Mouse (Mus musculus) embryonic facial prominence, embryonic 13.5 days (tissue): ENCODE data around the gene Bco2. TPM values are rescaled to one million over a fixed set of nuclear protein-coding genes. Genes with fewer than 3 reads are reported as not detected.

Experiments used
- ATAC-seq: fragments of 200-750 bp; cut with Nextera tagmentation; 2 replicates; pipeline ENCODE4 v1.8.0; 2017; ENCODE audit warnings: low read depth; ENCODE audit not compliant: insufficient number of reproducible peaks, insufficient read depth, low FRiP score, low TSS enrichment
- H3K27ac ChIP-seq: fragments of 300-500 bp; sonication (generic); 2 replicates; pipeline ENCODE4 v1.5.1; 2015; ENCODE audit warnings: moderate library complexity, mild to moderate bottlenecking, inconsistent platforms
- H3K27me3 ChIP-seq: fragments of 300-500 bp; sonication (generic); 2 replicates; pipeline ENCODE4 v1.6.1; 2015; ENCODE audit warnings: mild to moderate bottlenecking, inconsistent platforms
- H3K36me3 ChIP-seq: fragments of 300-500 bp; sonication (generic); 2 replicates; pipeline ENCODE4 v1.6.1; 2015; ENCODE audit warnings: mild to moderate bottlenecking, inconsistent platforms
- H3K4me1 ChIP-seq: fragments of 300-500 bp; sonication (generic); 2 replicates; pipeline ENCODE4 v1.6.1; 2015; ENCODE audit warnings: inconsistent platforms
- H3K4me2 ChIP-seq: fragments of 300-500 bp; sonication (generic); 2 replicates; pipeline ENCODE4 v1.6.1; 2015; ENCODE audit warnings: moderate library complexity, mild to moderate bottlenecking, inconsistent platforms
- H3K4me3 ChIP-seq: fragments of 300-500 bp; sonication (generic); 2 replicates; pipeline ENCODE4 v1.5.1; 2015; ENCODE audit warnings: mild to moderate bottlenecking, inconsistent platforms
- H3K9ac ChIP-seq: fragments of 300-500 bp; sonication (generic); 2 replicates; pipeline ENCODE4 v1.6.1; 2015; ENCODE audit warnings: mild to moderate bottlenecking, inconsistent platforms
- H3K9me3 ChIP-seq: fragments of 300-500 bp; sonication (generic); 2 replicates; pipeline ENCODE4 v1.6.1; 2016; ENCODE audit warnings: inconsistent platforms
- WGBS: fragments of 180-500 bp; shearing (Covaris S2); methylation state at CpG from one replicate; pipeline ENCODE4 v1.1.7; 2015; ENCODE audit warnings: mixed read lengths; 5-methylcytosine and 5-hydroxymethylcytosine counted together
- polyA plus RNA-seq: library from polyadenylated mRNA; unstranded; fragments of >200 nt; fragmentation: Nextera tagmentation; extraction: Ambion mirVana; gene quantifications from 2 replicates; pipeline ENCODE4 v1.2.1, GENCODE M21; 2015

The Bco2 gene
- polyA plus RNA-seq, 1 experiment from 2014 or later, result 0.15 TPM

DNA sequence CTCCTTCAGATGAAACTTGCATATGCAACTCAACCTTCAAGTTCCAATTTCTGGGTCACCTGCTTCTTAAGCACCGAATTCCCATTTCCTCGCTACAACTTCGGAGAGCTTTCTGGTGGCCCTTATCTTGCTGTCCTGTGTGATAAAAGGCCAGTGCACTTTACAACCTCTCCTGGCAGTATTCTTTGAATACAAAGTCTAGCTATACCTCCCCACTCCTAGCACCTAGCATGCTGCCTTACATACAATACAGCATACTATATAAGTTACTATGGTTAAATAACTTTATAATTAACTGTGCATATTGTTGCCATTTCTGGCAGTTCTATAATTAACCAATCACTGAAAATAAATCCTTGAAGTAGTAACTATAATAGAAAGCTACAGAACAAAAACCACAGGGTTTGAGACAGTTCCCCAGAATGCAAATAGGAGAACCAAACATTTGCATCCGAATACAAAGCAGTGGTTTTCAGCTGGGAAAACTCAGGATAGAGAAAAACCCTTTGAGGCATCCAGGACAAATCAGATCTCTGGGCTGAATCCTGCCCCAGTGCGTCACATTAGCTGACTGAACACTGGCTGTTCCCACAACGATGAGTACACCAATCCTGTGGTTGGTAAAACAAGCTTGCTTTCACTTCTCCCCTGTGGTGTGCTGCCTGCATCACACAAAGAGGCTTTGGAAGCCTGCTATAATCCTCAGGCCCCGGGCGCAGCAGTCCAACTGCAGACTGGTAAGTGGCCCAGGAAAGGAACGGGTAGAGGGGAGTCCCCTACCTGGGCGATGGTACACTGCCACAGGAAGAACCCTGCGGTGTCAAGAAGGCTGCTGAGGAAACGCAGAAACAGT, 514 bp downstream of the Bco2 start, which contains the start of gene Il18:
Il18 (plus strand) TSS at position 587 of the 853 bp plus-strand sequence.
- no peaks in the 10 kb centered on the region for H3K27me3 ChIP-seq
- no peak for ATAC-seq
- no peaks in the 10 kb centered on the region for H3K36me3 ChIP-seq
- peak within 1 kb of the TSS; percentile 64; the same call in 1 of the 2 replicates for H3K9ac ChIP-seq
- H3K9me3 ChIP-seq, result no peaks in the 10 kb centered on the region
- peak within 1 kb of the TSS; percentile 57 for H3K4me2 ChIP-seq
- peak within 1 kb of the TSS; percentile 27 for H3K4me3 ChIP-seq
- 25% methylated on average over 12 of the region's 12 CpGs for WGBS
- H3K4me1 ChIP-seq, result peaks cover 8% of the 10 kb centered on the region; the same call in 1 of the 2 replicates
- H3K27ac ChIP-seq, result 0 out of 2 replicates have a peak within 1 kb of the TSS, but pooled peaks have one; percentile 19

DNA sequence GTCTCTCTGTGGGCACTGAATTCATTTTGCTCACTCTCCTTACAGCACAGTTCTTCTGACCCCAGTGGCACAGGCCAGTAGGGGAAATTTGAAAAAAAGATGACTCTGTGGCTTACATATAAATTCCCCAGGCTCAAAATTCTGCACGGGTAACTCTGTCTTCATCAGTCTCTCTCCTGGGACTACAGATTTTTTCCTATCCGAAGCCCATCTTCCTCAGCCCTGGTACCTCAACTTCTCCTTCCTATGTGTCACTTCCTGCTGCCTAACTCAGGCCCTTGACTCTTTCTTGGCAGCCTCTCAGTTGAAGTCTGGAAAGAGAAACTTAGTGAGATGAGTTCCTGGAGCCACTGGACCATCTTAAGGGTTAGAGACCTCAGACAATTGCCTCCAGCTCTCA, 1.4 kb downstream of the Bco2 start:
- H3K4me2 ChIP-seq, result no peak overlapping the region
- no peaks in the 10 kb centered on the region for H3K9me3 ChIP-seq
- H3K36me3 ChIP-seq, result no peaks in the 10 kb centered on the region
- no peak overlapping the region for H3K4me3 ChIP-seq
- no peak overlapping the region for H3K9ac ChIP-seq
- no peak for ATAC-seq
- H3K4me1 ChIP-seq, result peaks cover 8% of the 10 kb centered on the region; the same call in 1 of the 2 replicates
- WGBS, result 73% methylated on average over 2 of the region's 2 CpGs
- H3K27ac ChIP-seq, result no peak overlapping the region
- no peaks in the 10 kb centered on the region for H3K27me3 ChIP-seq

DNA sequence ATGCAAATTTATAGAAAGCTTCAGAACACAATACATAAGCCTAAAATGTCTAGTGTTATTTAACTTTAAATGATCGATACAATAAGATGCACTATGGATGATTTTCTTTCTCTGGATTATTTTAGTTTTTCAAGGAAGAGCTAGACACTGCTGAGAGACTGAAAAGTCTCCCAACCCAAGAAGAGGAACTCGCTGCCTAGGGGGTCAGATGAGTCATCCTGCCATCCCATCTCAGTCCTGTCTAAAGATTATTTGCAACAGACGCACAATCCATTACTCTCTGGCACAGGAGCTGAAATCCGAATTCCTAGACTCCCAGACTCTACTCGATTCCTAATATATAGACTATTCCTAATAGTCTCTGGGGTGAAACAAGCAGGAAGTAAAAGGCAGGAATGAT, 2.8 kb downstream of the Bco2 start:
- H3K4me2 ChIP-seq, result no peak overlapping the region
- ATAC-seq, result no peak
- H3K4me1 ChIP-seq, result peaks cover 8% of the 10 kb centered on the region; the same call in 1 of the 2 replicates
- 59% methylated on average over 5 of the region's 5 CpGs for WGBS
- H3K9me3 ChIP-seq, result no peaks in the 10 kb centered on the region
- H3K4me3 ChIP-seq, result no peak overlapping the region
- H3K27me3 ChIP-seq, result no peaks in the 10 kb centered on the region
- no peaks in the 10 kb centered on the region for H3K36me3 ChIP-seq
- H3K9ac ChIP-seq, result no peak overlapping the region
- H3K27ac ChIP-seq, result no peak overlapping the region

DNA sequence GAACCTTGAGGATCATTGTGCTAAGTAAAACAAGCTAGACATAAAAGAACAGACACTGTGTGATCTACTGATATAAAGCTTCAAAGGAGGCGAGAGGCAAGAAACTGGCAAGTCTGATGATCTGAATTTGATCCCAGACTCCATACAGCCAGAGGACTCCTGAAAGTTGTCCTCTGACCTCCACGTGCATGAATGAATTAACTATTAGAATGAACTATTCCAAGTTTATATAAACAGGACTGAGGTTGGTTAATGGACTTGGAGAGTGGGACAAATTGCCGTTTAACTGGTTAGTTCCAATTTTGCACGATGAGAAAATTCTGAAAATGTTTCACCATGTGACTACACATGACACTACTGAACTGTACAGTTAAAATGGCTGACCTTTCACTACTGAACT, 6.0 kb downstream of the Bco2 start:
- Histone ChIP-seq H3K4me3 (no peak overlapping the region), H3K36me3 (no peaks in the 10 kb centered on the region), H3K9ac (no peak overlapping the region), H3K27me3 (no peaks in the 10 kb centered on the region), H3K27ac (no peak overlapping the region), H3K4me1 (no peaks in the 10 kb centered on the region), H3K9me3 (no peaks in the 10 kb centered on the region), H3K4me2 (no peak overlapping the region)
- ATAC-seq, result no peak
- WGBS, result 78% methylated on average over 4 of the region's 4 CpGs

DNA sequence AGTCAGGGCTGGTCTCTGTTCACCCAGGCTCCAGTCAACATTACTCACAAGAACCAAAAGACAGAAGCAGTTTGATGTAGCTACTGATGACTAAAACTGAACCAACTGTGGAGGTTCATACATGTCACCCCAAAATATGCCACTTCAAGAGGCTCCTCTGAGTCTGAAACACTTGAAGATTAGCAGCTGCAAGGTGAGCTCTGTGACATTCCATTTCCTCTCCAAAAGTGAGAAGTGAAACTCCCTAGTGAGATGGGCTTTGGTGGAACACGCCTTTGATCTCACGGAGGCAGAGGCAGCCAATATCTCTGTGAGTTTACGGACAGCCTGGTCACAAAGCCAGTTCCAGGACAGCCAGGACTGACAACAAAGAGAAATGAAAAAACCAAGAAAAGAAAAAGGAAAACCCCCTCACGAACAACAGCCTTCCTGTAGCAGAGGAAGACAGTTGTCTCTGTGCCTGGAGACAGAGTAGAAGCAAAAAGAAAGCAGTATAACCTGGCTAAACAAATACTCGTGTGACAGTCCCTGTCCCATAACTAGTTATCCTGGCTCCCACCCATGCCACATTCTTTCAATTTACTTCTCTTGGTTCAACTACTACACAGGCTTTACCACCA, 7.0 kb downstream of the Bco2 start:
- no peak for ATAC-seq
- no peak overlapping the region for H3K4me3 ChIP-seq
- no peaks in the 10 kb centered on the region for H3K36me3 ChIP-seq
- no peaks in the 10 kb centered on the region for H3K4me1 ChIP-seq
- H3K9ac ChIP-seq, result no peak overlapping the region
- no peak overlapping the region for H3K27ac ChIP-seq
- H3K27me3 ChIP-seq, result no peaks in the 10 kb centered on the region
- H3K4me2 ChIP-seq, result no peak overlapping the region
- 56% methylated on average over 5 of the region's 5 CpGs for WGBS
- H3K9me3 ChIP-seq, result no peaks in the 10 kb centered on the region

DNA sequence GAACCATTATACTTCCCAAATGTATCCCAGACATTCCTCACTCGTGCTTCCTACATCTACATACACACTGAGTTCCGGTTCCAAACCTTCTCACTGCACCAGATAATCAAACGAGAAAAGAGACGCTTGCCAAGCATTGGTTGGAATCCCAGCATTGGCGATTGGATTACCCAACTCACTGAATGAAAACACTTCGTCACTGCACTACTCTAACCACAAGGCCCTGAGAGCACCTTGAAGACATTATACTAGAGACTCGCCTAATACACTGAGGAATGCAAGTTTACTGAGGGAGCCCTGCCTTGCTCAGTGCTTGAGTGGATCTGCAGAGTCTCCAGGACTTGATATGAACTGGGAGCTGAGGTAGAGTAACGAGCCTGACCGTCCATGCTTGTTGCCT, 12.6 kb downstream of the Bco2 start:
- no peaks in the 10 kb centered on the region for H3K4me1 ChIP-seq
- no peaks in the 10 kb centered on the region for H3K27me3 ChIP-seq
- no peak overlapping the region for H3K9ac ChIP-seq
- H3K4me3 ChIP-seq, result no peak overlapping the region
- H3K9me3 ChIP-seq, result no peaks in the 10 kb centered on the region
- H3K36me3 ChIP-seq, result no peaks in the 10 kb centered on the region
- no peak for ATAC-seq
- no peak overlapping the region for H3K4me2 ChIP-seq
- H3K27ac ChIP-seq, result no peak overlapping the region
- 53% methylated on average over 9 of the region's 9 CpGs for WGBS

DNA sequence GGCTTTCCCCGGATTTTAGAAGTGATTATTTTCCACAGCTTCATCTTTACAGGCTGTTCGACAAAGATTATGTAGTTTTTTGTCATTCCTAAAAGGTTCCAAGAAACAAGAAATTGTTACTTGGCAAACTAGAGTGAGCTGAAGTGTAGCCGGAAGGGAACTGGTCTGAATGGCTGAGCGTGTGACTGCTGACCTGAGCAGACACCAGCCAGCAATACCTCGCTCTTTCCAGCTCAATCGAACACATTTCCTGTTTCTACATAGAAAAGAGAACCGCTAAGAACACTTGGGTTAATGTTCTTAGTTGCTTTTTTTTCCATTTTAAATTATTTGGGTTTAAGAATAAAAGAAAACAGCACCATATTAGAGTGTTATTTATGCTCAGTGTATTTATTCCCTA, 14.8 kb downstream of the Bco2 start:
- Histone ChIP-seq H3K27me3 (no peaks in the 10 kb centered on the region), H3K9me3 (no peaks in the 10 kb centered on the region), H3K36me3 (no peaks in the 10 kb centered on the region), H3K4me1 (no peaks in the 10 kb centered on the region), H3K4me2 (no peak overlapping the region), H3K4me3 (no peak overlapping the region), H3K27ac (no peak overlapping the region), H3K9ac (no peak overlapping the region)
- no peak for ATAC-seq
- WGBS, result 66% methylated on average over 7 of the region's 7 CpGs

DNA sequence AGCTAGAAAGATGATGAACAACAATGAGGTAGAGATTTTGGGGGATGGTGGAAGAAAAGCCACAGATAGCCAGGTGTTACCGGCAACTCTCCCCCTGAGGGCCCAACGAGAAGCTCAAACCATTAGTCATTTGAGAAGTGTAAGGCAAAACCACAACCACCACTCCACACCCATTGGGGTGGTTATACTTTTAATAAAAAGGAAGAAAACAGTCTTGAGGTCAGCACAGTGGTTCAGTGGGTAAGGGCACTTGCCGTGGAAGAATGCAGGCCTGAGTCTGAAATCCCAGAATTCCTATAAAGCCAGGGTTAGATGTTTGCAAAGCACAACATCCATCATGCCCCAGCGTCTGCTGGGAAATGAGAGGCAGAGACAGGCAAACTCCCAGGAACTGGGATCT, 17.7 kb downstream of the Bco2 start:
- Histone ChIP-seq H3K27ac (no peak overlapping the region), H3K9me3 (no peaks in the 10 kb centered on the region), H3K4me1 (no peaks in the 10 kb centered on the region), H3K4me2 (no peak overlapping the region), H3K4me3 (no peak overlapping the region), H3K27me3 (no peaks in the 10 kb centered on the region), H3K36me3 (no peaks in the 10 kb centered on the region), H3K9ac (no peak overlapping the region)
- WGBS, result 60% methylated on average over 4 of the region's 4 CpGs
- no peak for ATAC-seq

DNA sequence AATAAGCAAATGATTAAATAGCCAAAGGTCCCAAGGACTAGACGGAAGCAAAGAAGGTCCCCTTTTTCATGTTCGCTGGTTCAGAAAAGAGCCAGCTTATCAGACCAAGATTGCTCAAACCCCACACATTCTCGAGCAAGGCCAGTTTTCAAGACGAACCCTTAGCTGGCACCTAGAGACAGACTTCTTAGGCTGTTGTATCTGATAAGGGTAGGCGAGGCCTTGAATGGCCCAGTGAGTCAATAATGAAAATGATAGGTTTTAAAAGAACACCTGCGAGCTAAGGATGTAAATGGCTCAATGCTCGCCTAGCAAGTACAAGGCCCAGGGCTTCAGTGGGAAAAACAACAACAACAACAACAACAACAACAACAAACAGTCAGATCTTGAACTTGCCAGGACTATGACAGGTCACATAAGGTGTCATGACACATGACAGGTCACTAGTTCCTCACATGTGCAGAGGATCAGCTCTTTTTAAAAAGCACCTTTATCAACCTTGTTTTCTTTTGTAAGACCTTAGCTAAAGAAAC, 18.3 kb downstream of the Bco2 start:
- no peak overlapping the region for H3K27ac ChIP-seq
- 83% methylated on average over 7 of the region's 7 CpGs for WGBS
- no peaks in the 10 kb centered on the region for H3K27me3 ChIP-seq
- no peak overlapping the region for H3K4me2 ChIP-seq
- no peaks in the 10 kb centered on the region for H3K4me1 ChIP-seq
- no peaks in the 10 kb centered on the region for H3K36me3 ChIP-seq
- H3K9me3 ChIP-seq, result no peaks in the 10 kb centered on the region
- H3K4me3 ChIP-seq, result no peak overlapping the region
- no peak for ATAC-seq
- H3K9ac ChIP-seq, result no peak overlapping the region

DNA sequence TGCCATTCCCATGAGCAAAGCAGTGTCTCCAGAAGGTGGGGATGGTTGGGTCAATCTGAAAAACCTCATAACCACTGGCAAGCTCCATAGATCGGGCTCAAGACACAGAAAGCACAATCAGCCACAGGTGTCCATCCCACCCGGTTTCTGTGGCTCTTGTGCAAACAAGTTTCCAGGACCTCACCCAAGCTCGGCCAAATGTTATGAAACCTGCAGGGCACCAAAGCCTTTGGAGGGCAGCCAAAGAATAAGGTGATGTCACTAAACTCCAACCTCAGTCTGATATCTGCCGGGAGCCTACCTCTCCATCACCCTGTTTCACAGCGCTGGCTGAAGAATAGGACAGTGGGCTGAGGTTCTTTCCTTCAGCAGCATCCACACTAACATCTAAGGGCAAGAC, 19.1 kb downstream of the Bco2 start:
- Histone ChIP-seq H3K4me3 (no peak overlapping the region), H3K4me1 (no peaks in the 10 kb centered on the region), H3K4me2 (no peak overlapping the region), H3K27me3 (no peaks in the 10 kb centered on the region), H3K27ac (no peak overlapping the region), H3K9me3 (no peaks in the 10 kb centered on the region), H3K9ac (no peak overlapping the region), H3K36me3 (no peaks in the 10 kb centered on the region)
- 83% methylated on average over 5 of the region's 5 CpGs for WGBS
- ATAC-seq, result no peak

DNA sequence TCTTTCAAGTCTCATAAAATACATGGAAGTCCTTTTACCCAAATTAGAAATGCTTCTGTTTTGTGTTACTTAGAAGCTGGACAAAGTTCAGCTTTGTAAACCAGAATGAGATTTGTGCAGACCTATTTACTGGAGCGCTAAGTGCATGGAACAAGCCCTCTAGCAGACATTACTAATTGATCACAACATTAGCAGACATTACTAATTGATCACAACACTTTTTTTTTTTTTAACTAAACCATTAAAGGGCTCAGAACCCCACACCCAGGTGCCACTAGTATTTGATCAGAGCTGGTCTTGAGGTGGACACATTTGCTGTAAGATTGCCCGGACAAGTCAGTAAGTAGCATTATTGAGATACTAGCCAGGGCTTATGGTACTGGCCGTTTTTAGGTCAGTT, 21.2 kb downstream of the Bco2 start:
- no peaks in the 10 kb centered on the region for H3K9me3 ChIP-seq
- peaks cover 4% of the 10 kb centered on the region for H3K4me1 ChIP-seq
- no peak overlapping the region for H3K4me3 ChIP-seq
- no peaks in the 10 kb centered on the region for H3K27me3 ChIP-seq
- no peak overlapping the region for H3K9ac ChIP-seq
- H3K4me2 ChIP-seq, result no peak overlapping the region
- WGBS, result 71% methylated on average over 3 of the region's 3 CpGs
- no peaks in the 10 kb centered on the region for H3K36me3 ChIP-seq
- no peak overlapping the region for H3K27ac ChIP-seq
- ATAC-seq, result no peak

DNA sequence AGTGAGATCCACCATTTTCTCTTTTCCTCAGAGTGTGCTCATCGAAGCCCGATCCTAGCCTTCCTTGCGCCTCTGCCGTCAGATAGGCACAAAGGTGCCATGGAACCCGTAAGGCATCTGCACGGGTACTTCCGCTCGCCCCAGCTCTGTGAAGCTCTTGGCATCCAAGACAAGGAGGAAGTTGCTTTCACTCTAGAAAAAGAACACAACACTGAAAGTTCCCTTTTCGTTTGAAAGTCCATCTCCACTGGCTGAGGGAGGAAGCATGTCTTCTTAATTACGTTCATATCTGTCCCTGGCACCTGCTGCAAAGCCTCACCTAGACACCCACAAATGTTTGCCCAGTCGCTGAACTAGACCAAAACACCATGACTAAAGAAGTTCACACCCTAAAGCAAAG, 21.7 kb downstream of the Bco2 start:
- no peak overlapping the region for H3K4me2 ChIP-seq
- H3K36me3 ChIP-seq, result no peaks in the 10 kb centered on the region
- no peaks in the 10 kb centered on the region for H3K27me3 ChIP-seq
- no peak for ATAC-seq
- H3K4me1 ChIP-seq, result peaks cover 4% of the 10 kb centered on the region
- no peak overlapping the region for H3K4me3 ChIP-seq
- H3K9me3 ChIP-seq, result no peaks in the 10 kb centered on the region
- H3K27ac ChIP-seq, result no peak overlapping the region
- no peak overlapping the region for H3K9ac ChIP-seq
- WGBS, result 83% methylated on average over 11 of the region's 11 CpGs
